In the genomic region with DNA sequence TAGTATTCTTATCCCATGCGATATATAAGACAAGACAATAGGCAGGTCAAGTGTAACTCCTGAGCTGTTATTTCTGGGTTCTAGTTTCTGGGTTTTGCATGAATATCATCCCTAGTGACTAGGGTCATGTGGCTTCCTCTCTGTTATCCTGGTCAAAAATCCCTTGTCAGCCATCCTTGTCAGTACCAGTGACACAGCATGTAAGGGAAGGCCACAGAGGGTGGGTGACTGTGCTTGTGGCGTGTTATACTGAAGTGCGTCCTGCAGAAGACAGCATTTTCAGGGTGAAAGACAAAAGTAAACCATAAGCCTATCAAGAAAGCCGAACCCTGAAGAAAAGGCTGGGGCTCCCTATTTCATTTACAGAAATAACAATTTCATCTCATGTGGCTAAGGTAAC, we compare ENCODE assay signal across 22 mouse cellular contexts. TPM values are rescaled to one million over a fixed set of nuclear protein-coding genes. Genes with fewer than 3 reads are reported as not detected.
DNase-seq lines count a peak whose midpoint lies in the region; ATAC-seq and TF ChIP-seq lines count a peak whose summit lies in the region.
"Had no signal": no experiment of that assay in that cellular context is flagged by ENCODE, and none has a peak within 500 bp of the region (broad histone marks: within the 10 kb centered on the region; RNA-seq: fewer than 3 reads in every experiment).

No protein-coding gene starts in this region.

- no peaks in the 10 kb centered on the region for H3K27me3 ChIP-seq in G1E (ENCODE audit: insufficient read depth, low read length)
- no peaks in the 10 kb centered on the region for H3K27me3 ChIP-seq in liver, embryonic 16.5 days (ENCODE audit: control insufficient read depth, insufficient read depth, low read depth, low read length)
- H3K27me3 ChIP-seq in midbrain, postnatal 0 days (ENCODE audit: insufficient read depth, low read length) = no peaks in the 10 kb centered on the region
- H3K27me3 ChIP-seq in forebrain, embryonic 16.5 days (replicated peaks; ENCODE audit: control insufficient read depth, insufficient read depth, low read length) = peaks cover 10% of the 10 kb centered on the region; the same call in 1 of the 2 replicates
- H3K27me3 ChIP-seq: CH12.LX; limb, embryonic 13.5 days had no signal

- peak overlapping the region; percentile 41 for H3K27ac ChIP-seq in bone marrow, adult 2 months (ENCODE audit: control insufficient read depth, insufficient read depth, low read depth, low read length, poor library complexity)
- H3K27ac ChIP-seq in liver, embryonic 16.5 days (ENCODE audit: low read length) = peak overlapping the region; percentile 96
- H3K27ac ChIP-seq in midbrain, postnatal 0 days (ENCODE audit: low read depth, low read length) = no peak overlapping the region
- H3K27ac ChIP-seq in forebrain, embryonic 16.5 days (ENCODE audit: low read length) = no peak overlapping the region
- H3K27ac ChIP-seq: forebrain, embryonic 13.5 days; hindbrain, postnatal 0 days; limb, embryonic 13.5 days had no signal

- H3K9ac ChIP-seq in liver, embryonic 16.5 days (ENCODE audit: low read depth, low read length) = peak overlapping the region; percentile 27
- H3K9ac ChIP-seq in midbrain, postnatal 0 days (replicated peaks; ENCODE audit: low read length, poor library complexity, severe bottlenecking) = no peak overlapping the region
- no peak overlapping the region for H3K9ac ChIP-seq in forebrain, embryonic 16.5 days (replicated peaks; ENCODE audit: low read depth, low read length)
- H3K9ac ChIP-seq: forebrain, embryonic 13.5 days; limb, embryonic 13.5 days; lung, embryonic 14.5 days had no signal

- H3K36me3 ChIP-seq in G1E (replicated peaks) = no peaks in the 10 kb centered on the region
- no peaks in the 10 kb centered on the region for H3K36me3 ChIP-seq in liver, embryonic 16.5 days (ENCODE audit: control insufficient read depth, insufficient read depth)
- no peaks in the 10 kb centered on the region for H3K36me3 ChIP-seq in midbrain, postnatal 0 days (ENCODE audit: insufficient read depth, low read length)
- no peaks in the 10 kb centered on the region for H3K36me3 ChIP-seq in forebrain, embryonic 16.5 days (ENCODE audit: control insufficient read depth, insufficient read depth)
- H3K36me3 ChIP-seq: hindbrain, embryonic 10.5 days; limb, embryonic 13.5 days; midbrain, embryonic 10.5 days had no signal

- peak overlapping the region; percentile 58 for H3K4me2 ChIP-seq in liver, embryonic 16.5 days (ENCODE audit: low read depth, low read length)
- no peak overlapping the region for H3K4me2 ChIP-seq in midbrain, postnatal 0 days (ENCODE audit: low read depth, low read length, poor library complexity, severe bottlenecking)
- no peak overlapping the region for H3K4me2 ChIP-seq in forebrain, embryonic 16.5 days (ENCODE audit: low read length)
- H3K4me2 ChIP-seq: forebrain, embryonic 13.5 days; heart, embryonic 11.5 days; limb, embryonic 13.5 days; lung, embryonic 14.5 days had no signal

- H3K9me3 ChIP-seq in G1E (replicated peaks) = peaks cover 10% of the 10 kb centered on the region
- H3K9me3 ChIP-seq in liver, embryonic 16.5 days (replicated peaks; ENCODE audit: control insufficient read depth, low read length) = no peaks in the 10 kb centered on the region; the same call in 1 of the 2 replicates
- no peaks in the 10 kb centered on the region for H3K9me3 ChIP-seq in midbrain, postnatal 0 days (ENCODE audit: low read length)
- peaks cover 5% of the 10 kb centered on the region for H3K9me3 ChIP-seq in forebrain, embryonic 16.5 days (ENCODE audit: control insufficient read depth, low read length)

- TF ChIP-seq POLR2A in bone marrow, adult 2 months (IDR thresholded peaks at IDR 0.05; ENCODE audit: borderline replicate concordance, control insufficient read depth, low read depth, low read length) = no peak

- H3K4me3 ChIP-seq in G1E (ENCODE audit: low read depth, low read length) = no peak overlapping the region; the same call in 1 of the 2 replicates
- H3K4me3 ChIP-seq in bone marrow, adult 2 months (replicated peaks; ENCODE audit: control insufficient read depth, low read depth, low read length) = no peak overlapping the region
- H3K4me3 ChIP-seq in liver, embryonic 16.5 days (ENCODE audit: low read depth, low read length) = peak overlapping the region; percentile 1
- H3K4me3 ChIP-seq in midbrain, postnatal 0 days (ENCODE audit: low read depth, low read length) = no peak overlapping the region
- no peak overlapping the region for H3K4me3 ChIP-seq in forebrain, embryonic 16.5 days (replicated peaks; ENCODE audit: low read length)
- H3K4me3 ChIP-seq: forebrain, embryonic 13.5 days; hindbrain, embryonic 10.5 days; limb, embryonic 13.5 days; midbrain, embryonic 10.5 days had no signal

- WGBS in bone marrow, adult 2 months = 72% methylated on average over 4 of the region's 4 CpGs
- WGBS in liver, embryonic 16.5 days (ENCODE audit: insufficient replicate concordance) = 34% methylated on average over 4 of the region's 4 CpGs
- WGBS in midbrain, postnatal 0 days = 96% methylated on average over 4 of the region's 4 CpGs
- 97% methylated on average over 4 of the region's 4 CpGs for WGBS in forebrain, embryonic 16.5 days

- H3K4me1 ChIP-seq in G1E (ENCODE audit: insufficient read depth, low read depth, low read length) = peaks cover 56% of the 10 kb centered on the region
- H3K4me1 ChIP-seq in bone marrow, adult 2 months (ENCODE audit: control insufficient read depth, insufficient read depth, low read length) = peaks cover 14% of the 10 kb centered on the region
- peaks cover 36% of the 10 kb centered on the region for H3K4me1 ChIP-seq in liver, embryonic 16.5 days (ENCODE audit: control insufficient read depth, low read depth, low read length)
- H3K4me1 ChIP-seq in midbrain, postnatal 0 days (ENCODE audit: insufficient read depth, low read length) = peaks cover 3% of the 10 kb centered on the region; the same call in 1 of the 2 replicates
- H3K4me1 ChIP-seq in forebrain, embryonic 16.5 days (replicated peaks; ENCODE audit: control insufficient read depth, insufficient read depth, low read length) = peaks cover 21% of the 10 kb centered on the region

- TF ChIP-seq CTCF in G1E (IDR thresholded peaks at IDR 0.05; ENCODE audit: low read depth, low read length) = no peak
- TF ChIP-seq CTCF in bone marrow, adult 2 months (IDR thresholded peaks at IDR 0.05; ENCODE audit: control insufficient read depth, insufficient read depth, low read length) = no peak
- no peak for TF ChIP-seq CTCF in midbrain, postnatal 0 days (IDR thresholded peaks at IDR 0.05)

- DNase-seq in G1E (ENCODE audit: low spot score) (no peak), liver (peak; percentile 63)
- no peak for DNase-seq in midbrain, postnatal 0 days (ENCODE audit: low spot score)
- no peak for DNase-seq in urinary bladder, adult 18-20 months (ENCODE audit: low spot score in 2 of 2)
- DNase-seq: adrenal gland, postnatal 10 days; cerebellum, adult 9-10 months; kidney, adult 9 months; kidney, postnatal 25 days; lung, embryonic 14.5 days; right cerebral cortex, adult 18-20 months; thymus, postnatal 14 days had no signal

- 0 out of 2 replicates have a peak, but pooled peaks have one; percentile 6 for ATAC-seq in G1E (ENCODE audit: extremely low read depth, insufficient number of reproducible peaks, low FRiP score, poor library complexity, severe bottlenecking)
- peak; percentile 76 for ATAC-seq in liver, embryonic 16.5 days (ENCODE audit: low read depth)
- no peak for ATAC-seq in midbrain, postnatal 0 days (ENCODE audit: low FRiP score)
- no peak for ATAC-seq in forebrain, embryonic 16.5 days
- ATAC-seq: forebrain, embryonic 13.5 days; hindbrain, postnatal 0 days; midbrain, embryonic 16.5 days had no signal

RNA-seq across cellular contexts. Expression of a gene that starts 50.7 kb away (rescaled TPM):
- not detected in 2 replicates for total RNA-seq in G1E (2014; fragmentation: Nextera tagmentation)
- 0.12 and 0.27 TPM in 2 replicates for total RNA-seq in G1E (2017)
- polyA plus RNA-seq in G1E (2012) = not detected in 2 replicates
- polyA plus RNA-seq in bone marrow, adult 2 months (2011; ENCODE audit: insufficient read depth, insufficient read length, low replicate concordance, missing spikeins) = not detected in 2 replicates
- polyA plus RNA-seq in liver, embryonic 16.5 days (2015; fragmentation: Nextera tagmentation; extraction: Ambion mirVana) = 17.2 and 21.1 TPM in 2 replicates
- total RNA-seq in midbrain, postnatal 0 days (2014; rRNA removed) = 1.5 and 2.3 TPM in 2 replicates
- 0.90 and 1.0 TPM in 2 replicates for polyA plus RNA-seq in midbrain, postnatal 0 days (2015; fragmentation: Nextera tagmentation; extraction: Ambion mirVana)
- 0.51 and 0.82 TPM in 2 replicates for polyA plus RNA-seq in forebrain, embryonic 16.5 days (2015; fragmentation: Nextera tagmentation; extraction: Ambion mirVana)

RNA-seq across cellular contexts. Expression of a gene that starts 58.9 kb away (rescaled TPM):
- total RNA-seq in G1E (2014; fragmentation: Nextera tagmentation) (42.7 and 45.3 TPM in 2 replicates), G1E (2017) (17.3 and 17.5 TPM in 2 replicates)
- polyA plus RNA-seq in G1E (2012) = 17.2 and 20.8 TPM in 2 replicates
- 6.9 and 8.8 TPM in 2 replicates for polyA plus RNA-seq in bone marrow, adult 2 months (2011; ENCODE audit: insufficient read depth, insufficient read length, low replicate concordance, missing spikeins)
- 2.7 and 3.6 TPM in 2 replicates for polyA plus RNA-seq in liver, embryonic 16.5 days (2015; fragmentation: Nextera tagmentation; extraction: Ambion mirVana)
- total RNA-seq in midbrain, postnatal 0 days (2014; rRNA removed) = 16.7 and 18.8 TPM in 2 replicates
- 4.7 and 5.7 TPM in 2 replicates for polyA plus RNA-seq in midbrain, postnatal 0 days (2015; fragmentation: Nextera tagmentation; extraction: Ambion mirVana)
- 7.6 and 7.8 TPM in 2 replicates for polyA plus RNA-seq in forebrain, embryonic 16.5 days (2015; fragmentation: Nextera tagmentation; extraction: Ambion mirVana)

Comparison
In these comparisons a context has a peak if more than half of its experiments do, and no peak if none do; other contexts are left out.
1. ATAC-seq: peak in G1E (single experiment) and liver, embryonic 16.5 days (single experiment); none in midbrain, postnatal 0 days (single experiment) and forebrain, embryonic 16.5 days (single experiment).
2. H3K27ac ChIP-seq: peak in bone marrow, adult 2 months (single experiment) and liver, embryonic 16.5 days (single experiment); none in midbrain, postnatal 0 days (single experiment) and forebrain, embryonic 16.5 days (single experiment).